Mouse (Mus musculus): ENCODE measurements around the gene Cavin3. TPM values are rescaled to one million over a fixed set of nuclear protein-coding genes. Genes with fewer than 3 reads are reported as not detected.
"Not testable (repeated sequence)": the region's sequence is repeated elsewhere in the genome, so short reads cannot be mapped to it uniquely, and the experiment has no call there.

The Cavin3 gene
- polyA plus RNA-seq, 1 experiment: 21.4 TPM

DNA sequence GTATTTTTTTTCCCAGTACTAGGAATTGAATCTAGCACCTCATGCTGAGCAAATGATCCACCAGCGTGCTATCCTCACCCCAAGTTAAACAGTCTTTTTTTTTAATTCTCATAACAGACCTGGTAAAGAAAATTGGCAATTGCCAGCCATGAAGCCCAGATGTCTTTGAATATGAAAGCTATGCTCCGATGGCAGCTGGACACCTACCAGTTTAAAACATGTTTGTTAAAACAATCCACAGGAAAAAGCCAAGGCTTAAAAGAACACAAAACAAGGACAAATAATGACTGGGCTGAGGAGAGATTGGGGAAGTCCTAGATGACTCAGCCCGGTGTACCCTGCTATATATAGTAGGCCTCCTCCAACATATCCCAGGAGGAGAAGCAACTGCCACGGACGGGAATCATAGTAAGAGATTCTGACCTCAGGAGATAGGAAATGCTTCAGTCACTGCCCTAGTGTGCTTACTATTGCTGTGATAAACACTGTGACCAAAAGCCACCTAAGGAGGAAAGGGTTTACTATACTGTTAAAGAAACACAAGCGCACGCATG lies 6.6 kb downstream of the Cavin3 start:
- DNase-seq: peak; percentile 52
- TF ChIP-seq CTCF (conservative IDR thresholded peaks at IDR 0.05; ENCODE audit: insufficient read depth, insufficient read length, low read depth, low read length) (no peak), POLR2A (IDR thresholded peaks at IDR 0.05; ENCODE audit: low read depth, low read length) (no peak)
- Histone ChIP-seq H3K27ac (ENCODE audit: insufficient read depth, low read depth, low read length) (0 out of 2 replicates have a peak overlapping the region, but pooled peaks have one; percentile 46), H3K36me3 (ENCODE audit: control insufficient read depth, insufficient read depth, low read length) (no peaks in the 10 kb centered on the region), H3K27me3 (replicated peaks; ENCODE audit: control insufficient read depth, insufficient read depth, low read length) (no peaks in the 10 kb centered on the region), H3K4me1 (ENCODE audit: control insufficient read depth, insufficient read depth, low read length) (peaks cover 8% of the 10 kb centered on the region), H3K4me3 (ENCODE audit: insufficient read depth, low read depth, low read length) (no peak overlapping the region)
- 70% methylated on average over 7 of the region's 7 CpGs for WGBS

DNA sequence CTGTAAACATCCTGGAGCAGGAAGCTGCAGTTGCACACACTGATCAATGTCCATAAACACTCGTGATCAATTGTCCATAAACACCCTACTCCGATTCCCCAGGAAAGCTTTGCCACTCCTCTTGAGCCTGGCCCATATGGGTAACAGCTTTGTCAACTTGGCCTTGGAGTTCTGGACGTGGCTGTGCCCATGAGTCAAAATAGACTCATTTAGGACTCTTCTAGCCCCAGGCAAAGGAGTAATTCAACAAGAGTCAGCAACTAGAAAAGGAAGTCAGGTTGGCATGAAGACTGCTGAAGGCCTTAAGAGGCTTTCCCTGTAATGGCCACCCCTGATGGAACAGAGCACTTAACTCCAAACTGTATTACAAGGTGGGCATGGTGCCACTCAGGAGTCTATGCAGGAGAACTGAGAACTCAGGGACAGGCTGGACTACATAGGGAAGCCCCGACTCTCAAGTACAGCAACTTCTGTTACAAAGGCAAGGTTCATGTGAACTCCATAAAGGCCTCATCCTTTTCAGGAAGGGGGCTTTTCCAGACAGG lies 7.3 kb downstream of the Cavin3 start:
- H3K27me3 ChIP-seq (replicated peaks; ENCODE audit: control insufficient read depth, insufficient read depth, low read length): no peaks in the 10 kb centered on the region
- no peak for DNase-seq
- no peak overlapping the region for H3K27ac ChIP-seq (ENCODE audit: insufficient read depth, low read depth, low read length)
- no peak for TF ChIP-seq CTCF (conservative IDR thresholded peaks at IDR 0.05; ENCODE audit: insufficient read depth, insufficient read length, low read depth, low read length)
- no peak for TF ChIP-seq POLR2A (IDR thresholded peaks at IDR 0.05; ENCODE audit: low read depth, low read length)
- H3K36me3 ChIP-seq (ENCODE audit: control insufficient read depth, insufficient read depth, low read length): no peaks in the 10 kb centered on the region
- peaks cover 8% of the 10 kb centered on the region for H3K4me1 ChIP-seq (ENCODE audit: control insufficient read depth, insufficient read depth, low read length)
- H3K4me3 ChIP-seq (ENCODE audit: insufficient read depth, low read depth, low read length): no peak overlapping the region
- 83% methylated on average over 4 of the region's 4 CpGs for WGBS

DNA sequence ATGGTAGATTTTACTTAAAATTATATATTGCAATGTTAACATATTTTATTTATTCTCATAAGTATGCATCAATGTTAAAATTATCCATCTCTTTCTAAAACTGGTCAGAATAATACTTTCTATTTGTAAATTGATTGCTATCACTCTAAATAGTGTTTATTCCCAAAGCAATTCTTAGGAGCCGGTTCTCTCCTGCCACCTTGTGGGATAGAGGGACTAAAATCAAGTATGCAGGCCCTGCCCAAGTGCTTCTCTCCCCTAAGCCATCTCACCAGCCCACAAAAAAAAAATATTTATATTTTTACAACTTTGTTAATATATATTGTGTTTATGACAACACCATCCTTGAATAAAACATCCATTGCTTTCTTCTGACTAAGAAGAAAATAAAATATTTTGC lies 9.5 kb downstream of the Cavin3 start:
- 54% methylated on average over 1 of the region's 1 CpGs for WGBS
- TF ChIP-seq POLR2A (IDR thresholded peaks at IDR 0.05; ENCODE audit: low read depth, low read length) (no peak), CTCF (conservative IDR thresholded peaks at IDR 0.05; ENCODE audit: insufficient read depth, insufficient read length, low read depth, low read length) (no peak)
- no peaks in the 10 kb centered on the region for H3K36me3 ChIP-seq (ENCODE audit: control insufficient read depth, insufficient read depth, low read length)
- DNase-seq: no peak
- no peak overlapping the region for H3K27ac ChIP-seq (ENCODE audit: insufficient read depth, low read depth, low read length)
- H3K4me3 ChIP-seq (ENCODE audit: insufficient read depth, low read depth, low read length): no peak overlapping the region
- no peaks in the 10 kb centered on the region for H3K27me3 ChIP-seq (replicated peaks; ENCODE audit: control insufficient read depth, insufficient read depth, low read length)
- H3K4me1 ChIP-seq (ENCODE audit: control insufficient read depth, insufficient read depth, low read length): peaks cover 8% of the 10 kb centered on the region

- H3K27me3 ChIP-seq (replicated peaks; ENCODE audit: control insufficient read depth, insufficient read depth, low read length); H3K36me3 ChIP-seq (ENCODE audit: control insufficient read depth, insufficient read depth, low read length); H3K4me3 ChIP-seq (ENCODE audit: insufficient read depth, low read depth, low read length); H3K4me1 ChIP-seq (ENCODE audit: control insufficient read depth, insufficient read depth, low read length); DNase-seq; H3K27ac ChIP-seq (ENCODE audit: insufficient read depth, low read depth, low read length): not testable (repeated sequence)
- 79% methylated on average over 5 of the region's 5 CpGs for WGBS
These were observed 16.6 kb downstream of the Cavin3 start for GRCm38 (mm10) chr7:105465505-105465904.

- DNase-seq: no peak
- Histone ChIP-seq H3K36me3 (ENCODE audit: control insufficient read depth, insufficient read depth, low read length) (no peaks in the 10 kb centered on the region), H3K4me3 (ENCODE audit: insufficient read depth, low read depth, low read length) (no peak overlapping the region), H3K4me1 (ENCODE audit: control insufficient read depth, insufficient read depth, low read length) (no peaks in the 10 kb centered on the region), H3K27ac (ENCODE audit: insufficient read depth, low read depth, low read length) (no peak overlapping the region), H3K27me3 (replicated peaks; ENCODE audit: control insufficient read depth, insufficient read depth, low read length) (no peaks in the 10 kb centered on the region)
- TF ChIP-seq POLR2A (IDR thresholded peaks at IDR 0.05; ENCODE audit: low read depth, low read length): no peak
- TF ChIP-seq CTCF (conservative IDR thresholded peaks at IDR 0.05; ENCODE audit: insufficient read depth, insufficient read length, low read depth, low read length): no peak
These were observed 23.6 kb downstream of the Cavin3 start for GRCm38 (mm10) chr7:105458546-105458945.

- 84% methylated on average over 4 of the region's 4 CpGs for WGBS
- H3K27ac ChIP-seq (ENCODE audit: insufficient read depth, low read depth, low read length); H3K27me3 ChIP-seq (replicated peaks; ENCODE audit: control insufficient read depth, insufficient read depth, low read length); H3K36me3 ChIP-seq (ENCODE audit: control insufficient read depth, insufficient read depth, low read length); H3K4me1 ChIP-seq (ENCODE audit: control insufficient read depth, insufficient read depth, low read length); H3K4me3 ChIP-seq (ENCODE audit: insufficient read depth, low read depth, low read length); DNase-seq: not testable (repeated sequence)
These were observed 28.8 kb downstream of the Cavin3 start for GRCm38 (mm10) chr7:105453345-105453744.

DNA sequence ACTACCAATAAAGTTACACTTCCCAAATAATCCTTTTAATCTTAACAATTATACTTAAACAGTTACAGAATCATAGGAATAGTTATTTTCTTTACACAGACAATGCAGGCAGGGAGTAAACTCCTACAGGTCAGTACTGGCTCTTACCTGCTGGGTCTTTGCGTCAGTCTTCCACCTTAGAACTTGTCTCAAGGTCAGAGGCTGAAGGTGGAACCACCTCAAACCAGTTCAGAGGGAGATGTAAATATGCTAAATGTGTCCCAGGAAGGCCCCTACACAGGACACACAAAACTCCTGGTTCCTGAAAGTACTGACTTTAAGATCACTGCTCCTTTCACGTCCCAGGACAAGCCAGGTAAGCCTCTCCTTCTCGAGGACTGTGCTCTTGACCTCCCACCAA lies 37.0 kb downstream of the Cavin3 start:
- H3K4me1 ChIP-seq (ENCODE audit: control insufficient read depth, insufficient read depth, low read length): no peaks in the 10 kb centered on the region
- DNase-seq: peak; percentile 14
- no peaks in the 10 kb centered on the region for H3K36me3 ChIP-seq (ENCODE audit: control insufficient read depth, insufficient read depth, low read length)
- no peak for TF ChIP-seq POLR2A (IDR thresholded peaks at IDR 0.05; ENCODE audit: low read depth, low read length)
- no peak for TF ChIP-seq CTCF (conservative IDR thresholded peaks at IDR 0.05; ENCODE audit: insufficient read depth, insufficient read length, low read depth, low read length)
- H3K27me3 ChIP-seq (replicated peaks; ENCODE audit: control insufficient read depth, insufficient read depth, low read length): no peaks in the 10 kb centered on the region
- WGBS: 44% methylated on average over 3 of the region's 3 CpGs
- H3K4me3 ChIP-seq (ENCODE audit: insufficient read depth, low read depth, low read length): no peak overlapping the region
- H3K27ac ChIP-seq (ENCODE audit: insufficient read depth, low read depth, low read length): no peak overlapping the region

- no peaks in the 10 kb centered on the region for H3K27me3 ChIP-seq (replicated peaks; ENCODE audit: control insufficient read depth, insufficient read depth, low read length)
- WGBS: 48% methylated on average over 4 of the region's 4 CpGs
- no peak for DNase-seq
- TF ChIP-seq POLR2A (IDR thresholded peaks at IDR 0.05; ENCODE audit: low read depth, low read length) (no peak), CTCF (conservative IDR thresholded peaks at IDR 0.05; ENCODE audit: insufficient read depth, insufficient read length, low read depth, low read length) (no peak)
- H3K27ac ChIP-seq (ENCODE audit: insufficient read depth, low read depth, low read length): no peak overlapping the region
- no peaks in the 10 kb centered on the region for H3K36me3 ChIP-seq (ENCODE audit: control insufficient read depth, insufficient read depth, low read length)
- no peak overlapping the region for H3K4me3 ChIP-seq (ENCODE audit: insufficient read depth, low read depth, low read length)
- no peaks in the 10 kb centered on the region for H3K4me1 ChIP-seq (ENCODE audit: control insufficient read depth, insufficient read depth, low read length)
These were observed 40.7 kb downstream of the Cavin3 start for GRCm38 (mm10) chr7:105441426-105441825.
